Mouse (Mus musculus): ENCODE results near the gene Acsbg1.
"Not testable (repeated sequence)": the region's sequence is repeated elsewhere in the genome, so short reads cannot be mapped to it uniquely, and the experiment has no call there.

Gene Acsbg1

GRCm38 (mm10) chr9:54604886-54605285 lies 56.8 kb downstream of the Acsbg1 start:
- peak; percentile 41 for DNase-seq

- no peak for DNase-seq
Measured at GRCm38 (mm10) chr9:54604131-54604654, 57.5 kb downstream of the Acsbg1 start.

- DNase-seq, result no peak
Measured at GRCm38 (mm10) chr9:54602916-54603315, 58.8 kb downstream of the Acsbg1 start.

DNA sequence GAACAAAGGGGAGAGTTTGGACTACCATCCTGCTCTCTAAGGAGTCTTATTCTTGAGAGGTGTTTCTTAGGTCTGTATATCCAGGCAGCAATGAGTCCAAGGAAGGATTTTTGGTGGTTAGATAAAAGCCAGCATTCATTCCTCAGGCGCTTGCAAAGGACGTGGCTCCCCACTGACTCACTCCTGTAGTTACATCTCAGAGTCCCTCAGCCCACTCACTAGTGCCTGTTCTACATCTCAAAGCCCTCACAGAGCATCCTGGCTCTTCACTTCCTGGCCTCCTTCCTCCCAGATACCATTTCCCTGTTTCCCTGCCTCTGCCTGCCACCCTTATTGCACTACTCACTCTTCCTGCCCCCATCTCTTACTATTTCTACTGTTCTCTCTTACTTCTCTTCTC lies 59.3 kb downstream of the Acsbg1 start:
- DNase-seq, result no peak

- DNase-seq, result no peak
Measured at GRCm38 (mm10) chr9:54596752-54597465, 64.8 kb downstream of the Acsbg1 start.

GRCm38 (mm10) chr9:54593652-54594051 lies 68.0 kb downstream of the Acsbg1 start:
- DNase-seq, result not testable (repeated sequence)

DNA sequence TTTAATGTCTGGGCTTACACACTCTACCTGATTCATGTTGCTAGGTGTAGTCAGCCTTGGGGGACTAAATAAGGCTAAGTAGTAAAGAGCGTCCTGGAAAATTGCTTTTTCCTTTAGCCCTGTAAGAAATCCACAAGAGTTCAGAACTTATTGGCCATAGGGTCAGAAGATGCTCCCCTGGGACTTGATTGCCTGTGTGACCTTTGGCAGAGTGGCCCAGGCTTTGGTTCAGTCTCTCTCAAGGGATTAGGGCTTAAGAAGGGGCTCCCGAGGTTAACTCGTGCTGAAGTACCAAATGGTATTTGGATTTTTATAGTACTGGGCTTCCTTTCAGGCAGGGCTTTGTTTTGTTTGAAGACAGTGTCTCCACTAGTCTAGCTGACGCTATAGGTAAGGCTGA lies 73.8 kb downstream of the Acsbg1 start:
- no peak for DNase-seq

- peak; percentile 95 for DNase-seq
Measured at GRCm38 (mm10) chr9:54586199-54587061, 75.2 kb downstream of the Acsbg1 start, which contains the start of gene Idh3a. TSS of gene Idh3a (plus strand) at chr9:54586334.

DNA sequence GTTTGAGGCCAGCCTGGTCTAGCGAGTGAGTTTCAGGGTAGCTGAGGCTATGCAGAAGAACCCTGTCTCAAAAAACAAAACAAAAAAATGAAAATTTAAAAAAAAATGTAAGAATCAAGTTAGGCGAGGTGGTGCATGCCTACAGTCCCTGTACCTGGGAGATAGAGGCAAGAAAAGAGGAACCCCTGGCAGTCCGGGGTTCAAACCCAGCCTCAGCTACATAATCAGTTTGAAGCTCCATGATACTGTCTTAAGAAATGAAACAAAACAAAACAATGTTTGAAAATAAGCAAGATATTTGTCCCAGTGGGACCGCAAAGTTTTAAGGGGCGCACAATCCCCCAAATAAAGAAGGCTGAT lies 75.9 kb downstream of the Acsbg1 start:
- DNase-seq, result no peak

DNA sequence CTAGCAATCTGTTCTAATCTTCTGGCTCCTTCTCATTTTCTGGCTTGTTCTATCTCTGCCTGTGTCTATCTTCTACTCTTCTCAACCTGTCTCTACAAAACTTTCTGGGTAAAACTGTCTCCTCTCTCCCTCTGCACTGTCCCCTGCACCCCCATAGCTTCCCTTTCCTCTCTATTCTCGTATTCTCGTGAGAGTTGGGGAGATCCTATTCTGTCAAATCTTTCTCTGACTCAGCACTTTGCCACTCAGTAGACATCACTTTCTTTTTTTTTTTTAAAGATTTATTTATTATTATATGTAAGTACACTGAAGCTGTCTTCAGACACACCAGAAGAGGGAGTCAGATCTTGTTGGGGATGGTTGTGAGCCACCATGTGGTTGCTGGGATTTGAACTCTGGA lies 77.5 kb downstream of the Acsbg1 start:
- not testable (repeated sequence) for DNase-seq

- DNase-seq, result no peak
Measured at GRCm38 (mm10) chr9:54583712-54584111, 78.0 kb downstream of the Acsbg1 start.

DNA sequence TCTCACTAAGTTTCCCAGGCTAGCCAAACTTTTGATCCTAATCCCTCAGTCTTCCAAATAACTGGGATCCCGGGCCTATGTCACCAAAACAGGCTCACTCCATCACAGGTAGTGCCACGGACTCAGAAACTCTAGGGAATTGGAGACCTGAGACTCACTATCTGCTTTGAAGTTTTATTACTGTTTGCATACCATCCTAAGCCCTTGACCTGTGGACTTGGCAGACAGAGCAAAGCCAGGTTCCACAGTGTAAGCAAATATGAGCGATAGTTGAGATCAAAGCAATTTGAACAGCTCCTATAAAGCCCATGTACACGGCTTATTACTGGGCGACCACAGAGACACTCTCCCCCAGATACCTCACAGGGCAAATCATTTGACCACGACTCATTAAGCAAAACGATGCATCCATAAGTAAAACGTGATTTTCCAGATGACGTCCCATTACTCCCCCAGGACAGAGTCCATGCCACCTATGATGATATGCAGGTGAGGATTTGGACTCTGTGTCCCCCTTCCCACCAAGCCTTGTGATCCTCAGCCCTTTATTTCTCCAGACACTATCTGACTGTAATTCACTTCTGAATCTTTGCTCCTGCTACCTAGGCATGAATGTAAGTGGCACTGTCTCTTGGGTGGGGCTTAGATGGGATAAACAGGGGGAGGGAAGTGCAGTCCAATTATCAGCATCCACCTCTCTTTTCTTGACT lies 90.4 kb downstream of the Acsbg1 start:
- DNase-seq, result no peak

- no peak for DNase-seq
Measured at GRCm38 (mm10) chr9:54568732-54569131, 92.9 kb downstream of the Acsbg1 start.

- no peak for DNase-seq
Measured at GRCm38 (mm10) chr9:54566958-54567357, 94.7 kb downstream of the Acsbg1 start.

DNA sequence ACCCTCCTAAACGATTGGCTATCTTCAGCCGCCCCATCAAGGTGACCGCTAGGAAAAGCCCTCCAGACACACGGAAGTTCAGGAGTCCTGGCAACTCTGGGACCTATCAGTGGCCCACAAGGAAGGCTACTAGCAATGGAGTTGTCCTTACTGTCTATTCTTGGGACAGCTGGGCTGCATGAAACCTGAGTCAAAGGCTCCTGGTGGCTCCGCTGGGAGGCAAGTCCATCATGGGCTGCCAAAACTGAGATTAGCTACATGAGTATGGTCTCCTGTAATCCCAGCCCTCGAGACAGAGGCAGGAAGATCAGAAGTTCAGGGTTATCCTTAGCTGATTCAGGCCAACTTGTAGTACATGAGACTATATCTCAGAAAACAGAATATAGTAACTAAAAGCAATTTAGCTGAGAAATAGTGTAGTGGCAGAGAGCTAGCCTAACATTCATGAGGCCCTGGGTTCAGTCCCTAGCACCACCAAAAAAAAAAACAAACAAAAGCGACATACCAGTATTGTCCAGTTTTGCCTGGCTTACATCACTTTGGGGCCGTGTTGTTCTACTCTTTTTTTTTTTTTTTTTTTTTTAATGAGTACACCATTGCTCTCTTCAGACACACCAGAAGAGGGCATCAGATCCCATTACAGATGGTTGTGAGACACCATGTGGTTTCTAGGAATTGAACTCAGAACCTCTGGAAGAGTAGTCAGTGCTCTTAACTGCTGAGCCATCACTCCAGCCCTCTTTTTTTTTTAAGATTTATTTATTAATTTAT lies 100.7 kb downstream of the Acsbg1 start:
- DNase-seq, result no peak

GRCm38 (mm10) chr9:54559771-54560471 lies 101.7 kb downstream of the Acsbg1 start, which contains the start of gene Cib2:
TSS of gene Cib2 (minus strand) at chr9:54560218.
- peak; percentile 76 for DNase-seq

GRCm38 (mm10) chr9:54558731-54559130 lies 102.9 kb downstream of the Acsbg1 start:
- no peak for DNase-seq

DNA sequence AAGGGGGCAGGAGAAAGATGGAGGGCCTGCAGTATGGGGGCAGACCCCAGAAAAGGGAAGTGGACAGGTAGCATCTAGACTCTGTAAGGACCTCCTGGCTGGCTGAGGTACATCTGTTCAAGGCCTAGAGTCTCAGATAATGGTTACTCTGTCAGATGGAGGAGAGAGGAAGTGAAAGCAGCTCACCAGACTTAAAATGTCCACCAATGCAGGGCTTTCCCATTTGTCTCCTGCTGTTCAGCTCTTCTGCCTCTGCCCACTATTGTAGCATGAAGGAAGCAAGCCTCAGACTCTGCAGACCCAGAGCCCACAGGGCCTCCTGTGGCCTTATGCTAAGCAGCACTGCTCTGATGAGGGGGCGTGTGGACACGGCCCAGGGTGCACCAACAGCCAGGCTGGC lies 106.6 kb downstream of the Acsbg1 start:
- no peak for DNase-seq

Data from cerebellum, adult 8-10 months (tissue).